Mouse (Mus musculus): ENCODE measurements around the gene Slc25a4. TPM values are rescaled to one million over a fixed set of nuclear protein-coding genes. Genes with fewer than 3 reads are reported as not detected.
A peak's percentile ranks its signal among the peaks of the same experiment; 100 is the strongest.

The Slc25a4 gene
- polyA plus RNA-seq, 1 experiment from 2014 or later: 691 TPM

- 87% methylated on average over 5 of the region's 5 CpGs for WGBS
- H3K36me3 ChIP-seq: peaks cover 30% of the 10 kb centered on the region; the same call in 1 of the 2 replicates
- H3K4me2 ChIP-seq (replicated peaks): no peak overlapping the region
- ATAC-seq (replicated peaks): no peak
- H3K9ac ChIP-seq (replicated peaks): no peak overlapping the region
- no peaks in the 10 kb centered on the region for H3K9me3 ChIP-seq
- no peak overlapping the region for H3K4me3 ChIP-seq
- H3K27ac ChIP-seq (replicated peaks): no peak overlapping the region
- no peaks in the 10 kb centered on the region for H3K4me1 ChIP-seq
- no peaks in the 10 kb centered on the region for H3K27me3 ChIP-seq
These were observed 13.4 kb downstream of the Slc25a4 start for GRCm38 (mm10) chr8:46197673-46198072.

- 91% methylated on average over 3 of the region's 3 CpGs for WGBS
- H3K36me3 ChIP-seq: peaks cover 27% of the 10 kb centered on the region; the same call in 1 of the 2 replicates
These were observed 14.2 kb downstream of the Slc25a4 start for GRCm38 (mm10) chr8:46196877-46197276.

GRCm38 (mm10) chr8:46193100-46193499, 18.0 kb downstream of the Slc25a4 start:
- no peak overlapping the region for H3K4me2 ChIP-seq (replicated peaks)
- 92% methylated on average over 8 of the region's 8 CpGs for WGBS
- no peak overlapping the region for H3K4me3 ChIP-seq
- ATAC-seq (replicated peaks): no peak
- H3K9me3 ChIP-seq: no peaks in the 10 kb centered on the region
- no peak overlapping the region for H3K9ac ChIP-seq (replicated peaks)
- H3K4me1 ChIP-seq: no peaks in the 10 kb centered on the region
- H3K36me3 ChIP-seq: peaks cover 20% of the 10 kb centered on the region; the same call in 1 of the 2 replicates
- H3K27ac ChIP-seq (replicated peaks): no peak overlapping the region
- no peaks in the 10 kb centered on the region for H3K27me3 ChIP-seq

More at GRCm38 (mm10) chr8:46196877-46197276, 14.2 kb downstream of the Slc25a4 start:
- no peak overlapping the region for H3K9ac ChIP-seq (replicated peaks)
- no peaks in the 10 kb centered on the region for H3K9me3 ChIP-seq
- no peak overlapping the region for H3K4me3 ChIP-seq
- no peak overlapping the region for H3K27ac ChIP-seq (replicated peaks)
- no peaks in the 10 kb centered on the region for H3K27me3 ChIP-seq
- no peaks in the 10 kb centered on the region for H3K4me1 ChIP-seq
- H3K4me2 ChIP-seq (replicated peaks): no peak overlapping the region
- ATAC-seq (replicated peaks): no peak

- Histone ChIP-seq H3K27ac (replicated peaks) (no peak overlapping the region), H3K4me2 (replicated peaks) (no peak overlapping the region), H3K36me3 (peaks cover 8% of the 10 kb centered on the region; the same call in 1 of the 2 replicates), H3K9me3 (no peaks in the 10 kb centered on the region), H3K27me3 (no peaks in the 10 kb centered on the region), H3K9ac (replicated peaks) (no peak overlapping the region), H3K4me3 (no peak overlapping the region), H3K4me1 (no peaks in the 10 kb centered on the region)
- WGBS: 1% methylated on average over 2 of the region's 2 CpGs
- 0 out of 2 replicates have a peak, but pooled peaks have one; percentile 38 for ATAC-seq (replicated peaks)
These were observed 25.7 kb downstream of the Slc25a4 start for GRCm38 (mm10) chr8:46185361-46185760.

- Histone ChIP-seq H3K36me3 (peaks cover 8% of the 10 kb centered on the region; the same call in 1 of the 2 replicates), H3K4me3 (no peak overlapping the region), H3K4me1 (no peaks in the 10 kb centered on the region), H3K4me2 (replicated peaks) (no peak overlapping the region), H3K9ac (replicated peaks) (no peak overlapping the region), H3K27me3 (no peaks in the 10 kb centered on the region), H3K9me3 (no peaks in the 10 kb centered on the region), H3K27ac (replicated peaks) (no peak overlapping the region)
- 97% methylated on average over 7 of the region's 7 CpGs for WGBS
- ATAC-seq (replicated peaks): no peak
These were observed 30.9 kb downstream of the Slc25a4 start for GRCm38 (mm10) chr8:46180136-46180535.

GRCm38 (mm10) chr8:46173651-46174050, 37.4 kb downstream of the Slc25a4 start:
- Histone ChIP-seq H3K27ac (replicated peaks) (no peak overlapping the region), H3K9ac (replicated peaks) (no peak overlapping the region), H3K36me3 (peaks cover 17% of the 10 kb centered on the region), H3K27me3 (no peaks in the 10 kb centered on the region), H3K4me2 (replicated peaks) (no peak overlapping the region), H3K9me3 (no peaks in the 10 kb centered on the region), H3K4me3 (no peak overlapping the region), H3K4me1 (no peaks in the 10 kb centered on the region)
- ATAC-seq (replicated peaks): no peak
- WGBS: 83% methylated on average over 2 of the region's 2 CpGs

- no peaks in the 10 kb centered on the region for H3K36me3 ChIP-seq
- H3K4me1 ChIP-seq: peaks cover 19% of the 10 kb centered on the region
- ATAC-seq (replicated peaks): peak; percentile 27; the same call in 1 of the 2 replicates
- peak overlapping the region; percentile 87 for H3K4me3 ChIP-seq
- H3K9ac ChIP-seq (replicated peaks): peak overlapping the region; percentile 89
- H3K27me3 ChIP-seq: no peaks in the 10 kb centered on the region
- 0% methylated on average over 25 of the region's 25 CpGs for whole genome bisulfite sequencing
- no peaks in the 10 kb centered on the region for H3K9me3 ChIP-seq
- peak overlapping the region; percentile 84 for H3K27ac ChIP-seq (replicated peaks)
- H3K4me2 ChIP-seq (replicated peaks): peak overlapping the region; percentile 56
These were observed 47.3 kb downstream of the Slc25a4 start for GRCm38 (mm10) chr8:46163870-46164190.

- Histone ChIP-seq H3K9me3 (no peaks in the 10 kb centered on the region), H3K9ac (replicated peaks) (peak overlapping the region; percentile 89), H3K36me3 (no peaks in the 10 kb centered on the region)
These were observed 47.9 kb downstream of the Slc25a4 start for GRCm38 (mm10) chr8:46162953-46163869.

More at GRCm38 (mm10) chr8:46162953-46163869, 47.9 kb downstream of the Slc25a4 start:
- H3K4me2 ChIP-seq (replicated peaks): peak overlapping the region; percentile 56
- peak; percentile 99 for ATAC-seq (replicated peaks)
- H3K27me3 ChIP-seq: no peaks in the 10 kb centered on the region
- H3K4me1 ChIP-seq: peaks cover 19% of the 10 kb centered on the region
- WGBS: 2% methylated on average over 77 of the region's 77 CpGs
- peak overlapping the region; percentile 87 for H3K4me3 ChIP-seq
- peak overlapping the region; percentile 84 for H3K27ac ChIP-seq (replicated peaks)

Small RNA genes lying within 50 kb of the gene (microRNA-seq; reads per million reads assigned to microRNA genes)
- gene Gm23812: not detected

Other genes with a start within 250 kb of the Slc25a4 start
- 3.8 and 4.4 TPM in 2 replicates for gene 1700029J07Rik, start 236.0 kb downstream of the Slc25a4 start, polyA plus RNA-seq (2015; fragmentation: Nextera tagmentation; extraction: Ambion mirVana)
- gene Ufsp2, start 235.8 kb downstream of the Slc25a4 start, polyA plus RNA-seq (2015; fragmentation: Nextera tagmentation; extraction: Ambion mirVana): 60.3 and 60.9 TPM in 2 replicates
- 0.42 and 0.45 TPM in 2 replicates for gene Lrp2bp, start 212.0 kb downstream of the Slc25a4 start, polyA plus RNA-seq (2015; fragmentation: Nextera tagmentation; extraction: Ambion mirVana)
- 24.7 and 29.6 TPM in 2 replicates for gene Ankrd37, start 205.6 kb downstream of the Slc25a4 start, polyA plus RNA-seq (2015; fragmentation: Nextera tagmentation; extraction: Ambion mirVana)
- gene Cfap97, start 59.5 kb downstream of the Slc25a4 start, polyA plus RNA-seq (2015; fragmentation: Nextera tagmentation; extraction: Ambion mirVana): 23.1 and 24.3 TPM in 2 replicates
- gene Snx25, start 59.1 kb downstream of the Slc25a4 start, polyA plus RNA-seq (2015; fragmentation: Nextera tagmentation; extraction: Ambion mirVana): 4.8 and 5.7 TPM in 2 replicates
- gene Helt, start 83.4 kb upstream of the Slc25a4 start, polyA plus RNA-seq (2015; fragmentation: Nextera tagmentation; extraction: Ambion mirVana): 6.7 and 7.6 TPM in 2 replicates

All from forebrain, embryonic 15.5 days (tissue).